Mouse (Mus musculus) mesoderm, embryonic 11.5 days (tissue): Measurements from ENCODE around the gene Prkca.

ENCODE experiments used
- DNase-seq: peaks from one replicate; pipeline ENCODE4 v3.0.0-alpha.2; 2012; ENCODE audit warnings: low read depth, low spot score

Prkca gene

GRCm38 (mm10) chr11:108210749-108211148, 133.0 kb downstream of the Prkca start:
- DNase-seq = no peak

DNA sequence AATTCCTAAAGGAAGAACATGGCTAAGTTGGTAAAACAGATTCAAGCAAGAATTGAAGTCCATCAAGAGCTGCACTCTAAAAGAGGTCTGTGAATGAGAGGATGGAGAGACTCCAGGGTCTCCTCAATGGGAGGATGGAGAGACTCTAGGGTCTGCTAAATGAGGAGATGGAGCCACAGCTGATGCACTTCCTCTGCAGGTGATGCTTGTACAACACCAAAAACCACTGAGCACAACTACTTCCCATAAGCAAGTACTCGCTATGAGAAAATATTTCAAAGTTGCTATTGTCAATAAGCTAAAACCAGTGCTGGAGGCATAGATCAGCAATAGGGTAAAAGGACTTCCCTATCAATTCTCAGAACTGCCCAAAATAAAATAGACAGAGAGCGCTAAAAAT, 137.1 kb downstream of the Prkca start:
- DNase-seq = no peak

DNA sequence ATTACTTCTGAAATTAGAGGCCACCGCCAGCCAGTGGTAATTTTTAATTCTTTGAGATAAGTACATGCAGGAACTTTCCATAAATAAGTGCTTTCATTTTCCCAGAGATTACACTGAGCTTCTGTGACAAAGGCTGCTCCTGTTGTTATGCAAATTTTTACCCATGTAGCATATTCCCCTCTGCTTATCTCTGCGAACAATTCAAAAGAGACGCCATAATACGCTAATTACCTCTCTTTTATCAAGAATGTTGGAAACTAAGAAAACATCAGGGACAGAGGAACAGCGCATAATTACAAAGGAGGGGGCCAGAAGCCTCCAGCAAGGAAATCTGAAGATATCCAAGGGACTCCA, 138.9 kb downstream of the Prkca start:
- no peak for DNase-seq

DNA sequence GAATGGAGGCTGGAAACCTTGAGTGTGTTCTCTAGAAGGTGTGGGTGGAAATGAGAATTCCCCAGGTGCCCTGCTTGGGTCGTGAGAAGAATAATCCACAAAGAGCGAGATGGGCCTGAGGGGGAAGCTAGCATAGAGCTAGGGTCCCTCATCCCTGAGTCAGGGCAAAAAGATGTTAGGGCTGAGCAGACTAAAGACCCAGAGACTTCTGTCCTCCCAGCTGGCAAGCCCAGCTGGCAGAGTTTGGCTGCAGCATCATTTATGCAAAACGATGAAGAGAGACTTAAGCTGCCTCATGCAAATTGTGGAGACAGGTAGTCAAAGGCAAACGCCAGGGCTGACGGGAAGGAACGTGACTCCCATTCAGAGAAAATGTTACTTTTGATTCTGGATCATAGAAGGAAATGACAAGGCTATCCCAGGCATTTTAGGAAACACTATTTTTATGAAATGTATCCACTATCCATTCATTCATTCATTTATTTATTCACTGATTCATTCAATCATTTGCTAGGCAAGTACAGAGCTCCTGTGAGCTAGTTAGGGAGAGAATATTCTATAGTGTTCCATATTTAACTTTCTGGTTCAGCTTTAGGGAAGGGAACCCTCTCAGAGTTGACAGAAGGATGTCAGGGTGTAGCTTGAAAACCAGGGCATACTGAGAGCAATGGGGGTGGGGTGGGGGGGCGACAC, 139.4 kb downstream of the Prkca start:
- DNase-seq = no peak

DNA sequence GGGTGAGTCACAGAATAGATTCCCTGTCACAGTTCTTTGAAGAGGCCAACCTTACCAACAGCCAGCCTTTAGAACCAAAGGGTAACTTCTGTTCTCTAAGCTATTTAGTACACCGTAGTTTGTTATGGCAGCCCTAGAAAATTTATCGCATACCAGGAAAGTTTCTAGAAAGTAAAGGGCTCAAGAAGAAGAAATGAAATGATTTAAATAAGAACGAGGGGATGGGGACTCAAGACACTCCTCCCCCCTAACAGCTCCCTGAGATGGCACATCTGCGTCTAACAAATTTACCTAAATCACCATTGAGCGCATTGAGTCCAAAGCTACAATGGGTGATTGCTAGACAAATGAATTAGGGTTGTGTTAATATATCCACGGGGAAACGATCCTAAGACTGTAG, 140.9 kb downstream of the Prkca start:
- no peak for DNase-seq

- no peak for DNase-seq
Observed at GRCm38 (mm10) chr11:108200679-108201586, 142.8 kb downstream of the Prkca start.

DNA sequence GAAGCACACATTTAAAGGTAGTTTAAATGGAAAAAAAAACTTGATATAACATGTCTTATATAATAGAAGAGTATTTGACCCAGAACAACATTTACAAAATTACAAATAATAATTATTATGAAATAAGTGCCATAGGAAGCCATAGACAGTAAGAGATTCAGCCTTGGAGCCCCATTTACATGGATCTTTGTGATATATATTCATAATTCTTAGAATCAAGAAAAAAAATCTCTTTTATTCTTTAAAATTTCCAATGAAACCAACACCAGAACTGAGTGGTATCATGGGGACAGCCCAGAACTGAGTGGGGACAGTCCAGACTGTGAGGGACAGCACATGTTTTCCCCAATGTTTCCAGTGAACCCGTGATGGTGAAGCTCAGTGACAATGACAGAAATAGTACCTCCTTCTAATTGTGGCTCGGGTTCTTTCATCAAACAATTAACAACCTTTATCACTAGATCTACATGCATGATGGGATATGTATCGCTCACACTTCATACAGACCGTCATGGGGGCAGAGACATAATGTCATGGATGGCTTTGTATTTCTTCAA, 144.2 kb downstream of the Prkca start:
- no peak for DNase-seq

DNA sequence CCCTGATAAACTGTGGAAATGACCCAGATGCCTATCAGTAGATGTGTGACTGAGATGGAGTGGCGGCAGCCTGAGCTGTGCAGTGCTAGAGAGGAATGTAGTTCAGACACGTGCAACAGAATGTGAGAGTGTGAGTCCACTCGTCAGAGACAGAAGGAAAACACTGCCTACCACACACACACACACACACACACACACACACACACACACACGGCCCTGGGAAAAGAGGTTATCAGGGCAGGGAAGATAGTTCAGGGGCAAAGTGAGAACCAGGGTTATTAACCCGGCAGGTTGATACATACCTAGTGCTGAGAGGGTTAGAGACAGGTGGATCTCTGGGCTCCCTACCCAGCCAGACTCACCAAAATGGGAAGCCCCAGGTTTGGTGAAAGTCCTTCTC, 145.1 kb downstream of the Prkca start:
- DNase-seq = no peak

DNA sequence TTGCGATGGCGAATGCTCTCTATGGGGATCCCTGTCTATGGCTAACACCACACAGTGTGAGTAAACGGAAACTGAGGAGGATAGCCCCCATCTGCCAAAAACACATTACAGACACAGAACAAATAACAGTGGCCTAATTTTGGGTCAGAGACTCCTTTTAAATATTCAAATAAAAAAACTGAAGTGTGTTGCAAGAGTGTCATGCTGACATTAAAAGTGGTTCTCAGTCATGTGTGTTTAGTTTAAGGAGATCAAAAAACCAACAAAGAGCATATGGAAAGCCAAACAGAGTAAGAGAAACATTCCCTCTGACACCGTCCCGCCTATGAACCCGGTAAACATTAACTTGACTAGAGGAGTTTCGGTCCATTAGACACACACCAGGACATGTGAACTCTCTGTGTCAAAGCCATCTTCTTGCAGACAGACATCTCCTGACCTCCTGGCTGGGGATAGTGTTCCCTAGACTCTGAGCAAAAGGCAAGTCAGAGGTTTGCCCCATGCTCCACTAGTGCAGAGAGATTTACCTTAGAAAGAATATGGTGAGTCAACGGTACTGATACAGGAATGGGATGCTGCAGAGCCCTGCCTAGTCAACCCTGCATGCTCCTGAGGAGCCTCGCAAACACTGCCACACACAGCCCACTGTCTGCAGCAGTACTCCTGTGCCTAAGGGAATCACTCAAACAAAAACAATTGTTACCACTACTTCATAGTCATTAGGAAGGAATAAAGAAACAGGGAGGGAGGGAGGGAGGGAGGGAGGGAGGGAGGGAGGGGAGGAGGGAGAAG, 146.1 kb downstream of the Prkca start:
- no peak for DNase-seq

- no peak for DNase-seq
Observed at GRCm38 (mm10) chr11:108196796-108197195, 146.9 kb downstream of the Prkca start.

- DNase-seq = no peak
Observed at GRCm38 (mm10) chr11:108190298-108190697, 153.4 kb downstream of the Prkca start.

DNA sequence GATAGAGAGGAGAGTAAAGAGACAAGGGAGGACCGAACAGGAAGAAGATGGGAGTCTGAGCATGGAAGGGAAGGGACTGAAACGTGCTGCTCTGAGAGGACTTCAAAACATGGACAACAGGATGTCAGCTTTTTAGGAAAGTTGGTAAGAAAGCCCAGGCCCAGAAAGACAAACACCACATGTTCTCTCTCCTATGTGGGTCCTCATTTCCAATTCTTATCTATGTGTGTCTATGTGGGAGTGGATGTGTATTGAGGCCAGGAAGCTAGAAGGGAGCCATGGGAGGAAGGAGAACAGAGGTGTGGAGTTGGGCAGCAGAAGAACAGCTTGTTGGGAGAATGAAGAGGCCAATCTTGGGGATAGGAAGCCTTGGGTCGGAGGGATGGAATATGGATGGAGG, 154.4 kb downstream of the Prkca start:
- no peak for DNase-seq

GRCm38 (mm10) chr11:108182421-108182820, 161.3 kb downstream of the Prkca start:
- DNase-seq = no peak

GRCm38 (mm10) chr11:108181012-108181713, 162.6 kb downstream of the Prkca start:
- no peak for DNase-seq

DNA sequence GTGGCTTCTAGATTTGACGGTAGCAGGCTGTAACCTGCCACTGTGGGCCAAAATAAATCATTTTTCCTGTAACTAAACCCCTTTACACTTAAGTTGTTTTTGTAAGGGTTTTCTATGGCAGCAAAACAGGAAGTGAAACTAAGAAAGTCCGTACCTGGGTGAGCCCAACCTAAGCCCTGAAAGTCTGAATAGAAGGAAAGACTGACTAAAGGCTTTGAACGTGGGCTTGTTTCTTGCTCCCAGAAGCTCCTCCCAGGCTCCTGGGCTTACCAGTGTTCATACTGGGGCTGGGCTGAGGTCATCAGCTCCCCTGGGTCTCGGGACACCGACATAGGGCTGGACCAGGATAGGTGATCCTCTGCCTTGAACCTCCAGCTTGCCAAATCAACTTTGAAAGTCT, 164.9 kb downstream of the Prkca start:
- DNase-seq = no peak

DNA sequence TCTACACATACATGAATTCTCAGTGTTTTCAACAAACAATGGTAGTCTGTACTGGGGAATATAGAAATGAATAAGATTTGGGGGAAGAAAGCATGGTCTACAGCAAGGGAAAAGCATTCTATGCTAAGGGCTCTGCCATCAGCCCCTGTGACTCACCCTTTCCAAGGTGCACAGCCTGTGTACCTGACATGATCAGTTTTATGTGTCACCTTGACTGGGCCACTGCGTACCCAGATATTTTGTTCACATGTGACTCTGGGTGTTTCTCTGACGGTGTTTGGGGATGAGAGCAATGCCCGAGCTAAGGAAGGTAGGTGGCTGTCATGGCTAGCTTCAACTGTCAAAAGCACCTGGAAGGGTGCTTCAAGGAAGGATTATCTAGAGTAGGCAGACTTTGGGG, 165.5 kb downstream of the Prkca start:
- no peak for DNase-seq

- DNase-seq = no peak
Observed at GRCm38 (mm10) chr11:108176715-108177114, 167.0 kb downstream of the Prkca start.

DNA sequence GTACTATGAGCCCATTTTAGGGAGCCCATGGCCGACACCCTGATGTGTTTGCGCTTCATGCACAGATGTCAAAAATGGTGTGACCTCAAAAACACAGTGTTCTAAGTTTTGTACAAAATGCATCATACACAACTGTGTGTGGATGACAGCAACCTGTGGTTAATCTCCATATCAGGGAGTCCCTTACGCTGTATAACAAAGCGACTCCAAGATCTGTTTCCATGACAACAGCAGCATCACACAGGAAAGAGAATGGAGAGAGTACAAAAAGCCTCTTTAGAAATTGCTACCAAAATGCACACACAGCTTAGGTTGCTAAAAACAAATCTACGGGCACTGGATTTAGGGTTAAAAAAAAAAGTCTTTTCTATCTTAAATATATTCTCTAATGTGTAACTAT, 171.8 kb downstream of the Prkca start:
- no peak for DNase-seq

GRCm38 (mm10) chr11:108171260-108171659, 172.5 kb downstream of the Prkca start:
- no peak for DNase-seq

GRCm38 (mm10) chr11:108170107-108170506, 173.6 kb downstream of the Prkca start:
- no peak for DNase-seq

- no peak for DNase-seq
Observed at GRCm38 (mm10) chr11:108165725-108166124, 178.0 kb downstream of the Prkca start.
